Mouse (Mus musculus) left cerebral cortex, adult 2 months (tissue): ENCODE measurements around the gene Traf2. TPM values are rescaled to one million over a fixed set of nuclear protein-coding genes. Genes with fewer than 3 reads are reported as not detected.

Experiments
- DNase-seq, 2 experiments: peaks; one replicate each; pipeline ENCODE4 v3.0.0; 2021 to 2022; ENCODE audit warnings: low spot score in 2 of 2, mixed read lengths in 1 of 2; ENCODE audit errors: extremely low spot score in 1 of 2
- H3K27ac ChIP-seq: fragments of 200-600 bp; 2 replicates; pipeline ENCODE4 v1.8.1; 2022
- H3K4me3 ChIP-seq: fragments of 200-600 bp; 2 replicates; pipeline ENCODE4 v1.8.1; 2022
- CTCF ChIP-seq: fragments of 200-600 bp; IDR thresholded peaks from 2 replicates; pipeline ENCODE4 v1.8.1; 2022; ENCODE audit warnings: antibody characterized with exemption, mild to moderate bottlenecking, moderate library complexity
- intact Hi-C: fragments of 180-260 bp; cut with DNase I; formaldehyde crosslinking; loops from one replicate; pipeline ENCODE4 v1.15.1; 2025
- total RNA-seq, 2 experiments: library from RNA; stranded (reverse); gene quantifications; 2 replicates each; pipeline ENCODE4 v1.2.3; 2021

Traf2 gene
- total RNA-seq, 2 experiments from 2014 or later = 10.4 to 11.0 TPM

GRCm38 (mm10) chr2:25581294-25581864 is 34.6 kb upstream of the Traf2 start, which contains the start of gene Ajm1:
Gene Ajm1 (minus strand): TSS chr2:25581757.
- DNase-seq = peak; percentile 77 to 79
- intact Hi-C loops = loop anchor here (5.0 kb wide), 1 partner anchor 34 kb away; the partner anchor contains the start of gene Traf2
- peak; percentile 98 for TF ChIP-seq CTCF
- Histone ChIP-seq H3K27ac (peak within 1 kb of the TSS; percentile 96), H3K4me3 (peak within 1 kb of the TSS; percentile 60)

GRCm38 (mm10) chr2:25580621-25581101 is 33.9 kb upstream of the Traf2 start:
- no peak for TF ChIP-seq CTCF
- DNase-seq = peak; percentile 33 to 39
- H3K27ac ChIP-seq = peak overlapping the region; percentile 96
- peak overlapping the region; percentile 60 for H3K4me3 ChIP-seq
- intact Hi-C loops = loop anchor here (5.0 kb wide), 1 partner anchor 33 kb away; the partner anchor contains the start of gene Traf2

- peak; percentile 54 to 58 for DNase-seq
Observed at GRCm38 (mm10) chr2:25579737-25580460, 33.2 kb upstream of the Traf2 start.

GRCm38 (mm10) chr2:25578796-25579736 is 32.3 kb upstream of the Traf2 start:
- H3K4me3 ChIP-seq = no peak overlapping the region
- peak; percentile 27 to 33 for DNase-seq
- TF ChIP-seq CTCF = no peak
- peak overlapping the region; percentile 96 for H3K27ac ChIP-seq
- intact Hi-C loops = no loop called here

More at GRCm38 (mm10) chr2:25579737-25580460, 33.2 kb upstream of the Traf2 start:
- peak; percentile 63 for TF ChIP-seq CTCF
- Histone ChIP-seq H3K4me3 (peak overlapping the region; percentile 33), H3K27ac (peak overlapping the region; percentile 96)
- intact Hi-C loops = loop anchor here (5.0 kb wide), 1 partner anchor 33 kb away; the partner anchor contains the start of gene Traf2

GRCm38 (mm10) chr2:25577951-25578795 is 31.4 kb upstream of the Traf2 start:
- intact Hi-C loops = no loop called here
- peak in 1 of 2 experiments; percentile 28 for DNase-seq
- peak; percentile 2; the same call in 1 of the 2 replicates for TF ChIP-seq CTCF
- peak overlapping the region; percentile 97 for H3K27ac ChIP-seq
- H3K4me3 ChIP-seq = no peak overlapping the region

- intact Hi-C loops = no loop called here
- H3K4me3 ChIP-seq = no peak overlapping the region
- DNase-seq = peak; percentile 41 to 52
- H3K27ac ChIP-seq = peak overlapping the region; percentile 97
- no peak for TF ChIP-seq CTCF
Observed at GRCm38 (mm10) chr2:25576965-25577891, 30.5 kb upstream of the Traf2 start.

GRCm38 (mm10) chr2:25576028-25576850 is 29.5 kb upstream of the Traf2 start:
- no peak for TF ChIP-seq CTCF
- H3K27ac ChIP-seq = peak overlapping the region; percentile 97
- no peak overlapping the region for H3K4me3 ChIP-seq
- intact Hi-C loops = no loop called here
- peak in 1 of 2 experiments; percentile 46 for DNase-seq

GRCm38 (mm10) chr2:25575432-25576027 is 28.8 kb upstream of the Traf2 start:
- intact Hi-C loops = no loop called here
- Histone ChIP-seq H3K4me3 (peak overlapping the region; percentile 55), H3K27ac (peak overlapping the region; percentile 97)
- no peak for TF ChIP-seq CTCF
- DNase-seq = peak; percentile 33 to 57
